Mouse (Mus musculus) mouse trophoblast stem cell (cell line): ENCODE results near the gene Cul9.

Source experiments
- in situ Hi-C, 2 experiments: fragments of 300-500 bp; cut with MseI, MboI; formaldehyde crosslinking; loops; 2 replicates in 1 of 2; 3 replicates in 1 of 2; pipeline ENCODE4 v1.15.1; 2025

Gene Cul9

GRCm38 (mm10) chr17:46553469-46553868, 7.3 kb upstream of the Cul9 start:
- in situ Hi-C loops: no loop called here

DNA sequence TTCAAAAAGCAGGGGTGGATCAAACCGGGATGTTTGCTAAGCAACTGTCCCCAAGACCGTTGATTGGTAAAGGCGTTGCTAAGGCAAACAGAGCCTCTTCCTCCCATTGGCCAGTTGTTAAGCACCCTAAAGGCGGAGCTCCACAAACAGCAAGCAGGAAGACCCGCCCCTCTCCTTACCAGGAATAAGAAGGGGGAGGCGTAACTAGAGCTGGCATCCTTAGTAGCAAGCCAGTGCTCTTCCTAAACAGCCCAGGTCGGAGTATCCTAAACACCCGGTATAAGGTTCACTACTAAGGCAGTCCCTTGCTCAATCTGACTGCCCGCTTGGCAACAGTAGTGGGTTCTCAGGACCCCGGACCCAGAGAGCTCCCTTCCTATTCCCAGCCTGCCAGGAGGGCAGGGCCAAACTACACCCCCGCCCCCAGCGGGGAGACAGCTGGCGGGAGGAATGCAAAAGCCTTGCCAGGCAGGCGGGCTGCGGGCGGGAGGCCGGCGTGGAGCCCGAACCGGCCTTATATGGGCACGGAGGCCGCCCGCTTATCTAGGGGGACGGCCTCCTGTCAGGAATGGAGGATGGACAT, 6.7 kb upstream of the Cul9 start:
- in situ Hi-C loops: no loop called here

GRCm38 (mm10) chr17:46552151-46552550, 6.0 kb upstream of the Cul9 start:
- in situ Hi-C loops: no loop called here

GRCm38 (mm10) chr17:46551369-46551768, 5.2 kb upstream of the Cul9 start:
- in situ Hi-C loops: no loop called here

GRCm38 (mm10) chr17:46550904-46551303, 4.7 kb upstream of the Cul9 start:
- in situ Hi-C loops: no loop called here

GRCm38 (mm10) chr17:46549642-46550041, 3.5 kb upstream of the Cul9 start:
- in situ Hi-C loops: no loop called here

GRCm38 (mm10) chr17:46549193-46549592, 3.0 kb upstream of the Cul9 start:
- in situ Hi-C loops: no loop called here

DNA sequence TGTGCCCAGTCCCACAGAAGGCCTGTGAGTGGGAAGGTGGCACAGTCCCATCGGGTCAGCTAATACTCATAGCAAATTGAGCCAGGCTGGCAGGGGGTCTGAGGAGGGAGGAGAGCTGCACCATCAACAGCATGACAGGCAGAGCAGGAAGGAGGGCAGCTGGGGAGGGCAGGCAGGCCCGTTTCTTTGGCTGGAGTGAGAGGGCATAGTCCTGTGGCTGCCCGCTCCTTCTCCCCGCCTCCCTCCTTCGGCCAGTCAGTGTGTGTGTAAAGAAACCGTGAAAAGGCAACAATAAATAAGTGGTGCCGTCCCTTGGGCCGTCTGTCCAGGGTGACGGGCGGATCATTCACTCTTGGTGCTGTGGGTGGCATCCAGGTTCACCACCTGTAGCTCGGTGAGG, 2.6 kb upstream of the Cul9 start:
- in situ Hi-C loops: no loop called here

DNA sequence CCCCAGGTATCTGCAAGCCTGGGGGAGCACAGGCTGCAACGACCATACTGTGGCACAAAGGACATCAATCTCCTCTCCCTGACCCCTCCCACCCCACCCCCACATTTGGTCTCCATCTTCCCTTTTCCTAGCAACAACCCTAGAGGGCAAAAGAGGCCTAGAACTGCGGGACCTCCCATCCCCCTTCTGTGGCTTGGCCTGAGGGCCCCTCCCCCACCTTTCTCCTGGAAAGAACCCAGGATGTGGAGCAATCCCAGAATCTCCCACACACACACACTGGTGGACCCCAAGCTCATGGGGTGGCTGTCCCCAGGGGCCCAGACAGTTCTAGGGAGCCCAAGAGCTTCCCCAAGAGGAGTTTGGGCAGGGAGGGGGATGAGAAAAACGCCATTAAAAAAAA, 1.7 kb upstream of the Cul9 start:
- in situ Hi-C loops: no loop called here

- in situ Hi-C loops: no loop called here
Measured at GRCm38 (mm10) chr17:46546995-46547394, 807 bp upstream of the Cul9 start.

DNA sequence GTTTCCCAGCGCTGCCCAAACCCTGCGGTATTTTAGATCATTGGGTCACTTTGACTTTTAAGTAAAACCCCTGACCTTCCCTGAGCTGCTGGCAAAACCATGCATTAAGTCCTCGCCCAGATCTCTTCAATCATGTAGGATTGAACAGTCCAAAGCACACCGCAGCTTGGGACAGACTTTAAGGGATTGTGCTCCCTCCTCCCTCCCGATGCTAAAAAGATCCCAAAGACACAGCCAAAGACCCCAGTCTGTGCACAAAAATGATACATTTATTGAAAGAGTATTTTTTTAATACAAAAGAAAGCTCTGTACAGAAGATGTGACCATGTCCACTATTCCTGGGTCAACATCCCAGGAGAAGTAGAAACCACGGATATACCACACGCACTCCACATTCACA, 403 bp upstream of the Cul9 start:
- in situ Hi-C loops: no loop called here

GRCm38 (mm10) chr17:46543661-46544060, 2.5 kb downstream of the Cul9 start:
- in situ Hi-C loops: no loop called here

DNA sequence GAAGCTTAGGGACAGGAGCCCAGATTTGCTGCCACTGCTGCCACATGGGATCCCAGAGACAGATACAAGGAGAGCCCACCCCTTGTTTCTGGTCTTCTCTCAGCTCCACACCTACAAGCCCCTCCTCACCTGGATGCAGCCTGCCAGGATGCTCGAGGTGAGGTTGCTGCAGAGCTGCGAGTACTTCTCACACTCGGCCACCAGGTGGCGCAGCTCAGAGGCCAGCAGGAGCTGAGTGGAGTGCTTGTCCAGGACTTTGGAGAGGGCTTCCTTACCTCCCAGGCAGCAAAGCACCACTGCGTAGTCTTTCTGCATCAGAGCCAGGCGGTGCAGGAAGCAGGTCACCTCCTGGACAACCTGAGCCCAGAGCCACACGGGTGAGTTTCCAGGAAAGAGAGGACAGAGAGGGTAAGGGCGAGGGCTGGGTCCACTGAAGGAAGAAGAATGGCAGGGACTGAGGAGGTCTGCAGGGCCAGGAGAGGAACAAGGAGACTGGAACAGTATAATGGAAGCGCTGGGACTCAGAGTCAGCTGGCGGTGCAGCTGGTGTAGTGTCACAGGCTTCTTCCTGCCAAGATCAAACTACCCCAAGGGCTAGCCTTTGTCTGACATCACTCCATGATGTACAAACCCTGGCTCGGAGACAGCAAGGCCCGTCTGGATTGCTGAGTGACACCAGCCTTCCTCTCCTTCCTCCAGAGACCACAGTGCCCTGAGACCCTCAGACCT, 20.4 kb downstream of the Cul9 start:
- in situ Hi-C loops: no loop called here

GRCm38 (mm10) chr17:46525065-46525464, 21.1 kb downstream of the Cul9 start:
- in situ Hi-C loops: no loop called here

DNA sequence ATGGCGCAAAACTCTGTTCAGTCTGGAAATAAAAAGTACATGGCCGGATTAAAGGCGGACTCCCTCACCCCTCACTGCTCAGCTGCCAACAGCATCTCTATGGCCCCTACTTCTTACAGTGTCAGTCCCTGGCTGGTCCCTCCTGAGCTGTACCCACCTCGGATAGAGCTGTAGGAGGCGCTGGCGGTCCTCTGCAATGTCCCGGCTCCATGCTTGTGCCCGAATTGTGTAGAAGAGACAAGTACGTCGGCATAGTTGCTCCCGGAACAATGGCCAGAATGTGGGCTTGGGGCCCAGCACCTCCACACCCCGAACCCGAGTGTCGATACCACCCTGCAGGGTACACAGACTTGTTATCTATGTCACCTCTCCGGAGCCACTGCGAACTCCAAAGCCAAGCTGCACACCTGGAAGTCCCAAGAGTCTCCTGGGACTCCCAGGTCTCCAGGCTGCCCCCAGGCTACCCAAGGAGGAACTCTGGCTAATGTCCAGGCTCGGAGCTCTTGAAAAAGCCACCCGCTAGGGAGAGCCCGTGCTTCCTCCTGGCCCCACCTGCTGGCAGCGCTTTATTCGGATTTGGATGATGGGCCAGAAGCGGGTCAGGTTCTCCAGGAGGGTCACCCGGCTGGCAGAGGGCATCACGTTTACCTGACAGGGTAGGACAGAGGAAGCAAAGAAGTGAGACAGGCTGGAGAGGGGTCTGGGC, 24.1 kb downstream of the Cul9 start:
- in situ Hi-C loops: no loop called here

GRCm38 (mm10) chr17:46521174-46521573, 25.0 kb downstream of the Cul9 start:
- in situ Hi-C loops: no loop called here

DNA sequence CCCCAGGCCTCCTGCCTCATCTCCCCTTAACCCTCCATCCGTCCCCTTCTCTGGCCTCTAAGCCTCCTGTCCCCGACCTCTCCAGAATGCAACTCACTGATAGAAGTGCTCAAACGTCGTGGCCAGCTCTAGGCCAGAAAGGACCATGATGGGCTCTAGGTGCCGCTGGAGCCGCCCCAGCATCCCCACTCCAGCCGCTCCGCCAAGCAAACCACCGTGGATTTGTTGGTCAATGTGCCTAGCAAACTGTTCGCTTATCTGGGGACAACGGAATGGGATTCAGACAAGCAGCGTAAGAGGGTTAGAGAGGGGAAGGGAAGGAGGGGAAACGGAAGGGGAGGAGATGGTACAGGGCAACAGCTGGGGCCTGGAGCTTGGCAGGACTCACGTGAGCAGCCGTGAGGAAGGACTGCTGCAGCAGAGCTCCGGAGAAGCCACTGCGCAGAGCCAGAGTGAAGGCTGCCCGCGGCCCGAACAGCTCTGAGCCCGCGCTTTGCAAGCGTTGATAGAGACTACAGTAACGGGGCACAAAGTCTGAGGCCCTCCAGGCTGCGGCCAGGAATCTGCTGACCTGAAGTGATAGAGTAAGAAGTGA, 25.7 kb downstream of the Cul9 start:
- in situ Hi-C loops: no loop called here

GRCm38 (mm10) chr17:46519971-46520370, 26.2 kb downstream of the Cul9 start:
- in situ Hi-C loops: no loop called here

DNA sequence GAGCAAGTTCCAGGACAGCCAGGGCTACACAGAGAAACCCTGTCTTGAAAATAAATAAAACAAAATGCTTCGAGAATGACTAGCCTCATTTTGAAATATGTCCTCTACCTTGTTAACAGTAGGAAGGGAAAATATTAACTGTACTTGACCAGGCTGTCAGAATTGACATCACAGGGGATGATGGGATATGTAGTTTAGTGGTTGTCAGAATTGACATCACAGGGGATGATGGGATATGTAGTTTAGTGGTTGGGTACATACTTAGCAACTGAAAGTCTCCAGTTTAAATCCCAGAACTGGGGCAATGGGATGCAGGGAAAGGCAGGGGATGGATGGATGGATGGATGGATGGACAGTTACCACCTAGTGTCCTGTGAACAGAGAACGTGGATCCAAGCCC, 32.9 kb downstream of the Cul9 start:
- in situ Hi-C loops: no loop called here

- in situ Hi-C loops: no loop called here
Measured at GRCm38 (mm10) chr17:46511059-46511710, 35.0 kb downstream of the Cul9 start.

GRCm38 (mm10) chr17:46505617-46506016, 40.6 kb downstream of the Cul9 start:
- in situ Hi-C loops: no loop called here
